ENCODE assay signal across 8 mouse cellular contexts in the genomic region with DNA sequence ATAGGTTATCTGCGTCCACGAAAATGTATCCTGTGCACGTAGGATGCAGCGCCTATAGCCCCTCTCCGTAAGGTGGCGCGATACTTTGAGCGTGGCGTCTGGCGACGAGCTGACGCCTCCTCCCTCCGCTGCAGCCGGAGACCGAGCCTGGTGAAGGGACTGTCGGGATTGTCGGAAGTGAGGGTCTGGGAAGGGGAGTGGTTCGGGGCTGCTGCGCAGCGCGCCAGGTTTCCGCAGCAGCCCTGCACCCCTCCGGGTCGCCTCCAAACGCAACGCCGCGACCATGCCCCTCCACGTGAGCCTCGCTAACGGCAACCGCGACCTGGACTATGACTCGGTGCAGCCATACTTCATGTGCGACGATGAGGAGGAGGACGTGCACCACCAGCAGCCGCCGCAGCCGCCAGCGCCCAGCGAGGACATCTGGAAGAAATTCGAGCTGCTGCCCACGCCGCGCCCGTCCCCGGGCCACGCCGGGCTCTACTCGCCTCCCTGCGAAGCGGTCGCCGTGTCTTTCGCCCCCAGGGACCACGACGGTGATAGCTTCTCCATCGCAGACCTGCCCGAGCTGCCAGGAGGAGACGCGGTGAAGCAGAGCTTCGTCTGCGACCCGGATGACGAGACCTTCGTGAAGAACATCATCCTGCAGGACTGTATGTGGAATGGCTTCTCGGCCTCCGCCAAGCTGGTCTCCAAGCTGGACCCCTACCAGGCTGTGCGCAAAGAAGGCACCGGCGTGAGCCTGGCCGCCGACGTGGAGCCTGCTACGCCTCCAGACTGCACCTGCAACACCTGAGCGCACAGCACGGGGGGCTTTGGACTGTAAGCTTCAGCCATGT. TPM values are rescaled to one million over a fixed set of nuclear protein-coding genes. Genes with fewer than 3 reads are reported as not detected.
A peak's percentile ranks its signal among the peaks of the same experiment; 100 is the strongest.
DNase-seq lines count a peak whose midpoint lies in the region; ATAC-seq and TF ChIP-seq lines count a peak whose summit lies in the region.

TSS of gene Bmyc (plus strand) at position 97 of the 839 bp plus-strand sequence.

- H3K4me3 ChIP-seq in embryonic facial prominence, embryonic 10.5 days, result peak within 1 kb of the TSS; percentile 93
- peak within 1 kb of the TSS; percentile 57 for H3K4me3 ChIP-seq in intestine, postnatal 0 days (ENCODE audit: low read depth, low read length)

- H3K27me3 ChIP-seq in embryonic facial prominence, embryonic 10.5 days (replicated peaks; ENCODE audit: low read depth, poor library complexity, severe bottlenecking), result no peaks in the 10 kb centered on the region
- H3K27me3 ChIP-seq in intestine, postnatal 0 days (replicated peaks; ENCODE audit: control insufficient read depth, insufficient read depth, low read length), result no peaks in the 10 kb centered on the region

- intact Hi-C loops in left cerebral cortex, postnatal 25 days (cut with DNase I), result loop anchor here (5.0 kb wide), 1 partner anchor 275 kb away; the partner anchor contains the start of gene Camsap1

- peak within 1 kb of the TSS; percentile 52 for H3K9ac ChIP-seq in intestine, postnatal 0 days (ENCODE audit: low read depth, low read length)

- peak within 1 kb of the TSS; percentile 89 for H3K27ac ChIP-seq in embryonic facial prominence, embryonic 10.5 days (replicated peaks)
- H3K27ac ChIP-seq in intestine, postnatal 0 days (ENCODE audit: low read depth, low read length), result peak within 1 kb of the TSS; percentile 22; the same call in 1 of the 2 replicates

- WGBS in embryonic facial prominence, embryonic 10.5 days, result under 1% methylated on average over 78 of the region's 78 CpGs
- WGBS in intestine, postnatal 0 days, result under 1% methylated on average over 78 of the region's 78 CpGs

- H3K9me3 ChIP-seq in embryonic facial prominence, embryonic 10.5 days, result no peaks in the 10 kb centered on the region
- H3K9me3 ChIP-seq in intestine, postnatal 0 days (ENCODE audit: control insufficient read depth), result no peaks in the 10 kb centered on the region

- peak; percentile 81 for ATAC-seq in intestine, postnatal 0 days
- peak; percentile 84 for ATAC-seq in megakaryocyte-erythroid progenitor cell, adult 5-6 weeks (replicated peaks; ENCODE audit: low FRiP score, low TSS enrichment, poor library complexity, severe bottlenecking)
- no peak for ATAC-seq in erythroid progenitor cell, adult 5-6 weeks (replicated peaks; ENCODE audit: low FRiP score, poor library complexity, severe bottlenecking)

- DNase-seq in adrenal gland, postnatal 36 days, result peak; percentile 87 to 88
- peak; percentile 90 for DNase-seq in embryonic facial prominence, embryonic 10.5 days (ENCODE audit: low spot score)
- DNase-seq in heart, adult 11 months, result peak; percentile 98
- DNase-seq in left cerebral cortex, postnatal 25 days (ENCODE audit: low spot score in 2 of 2), result peak; percentile 88 to 95
- peak; percentile 85 to 86 for DNase-seq in right cerebral cortex, postnatal 36 days (ENCODE audit: low spot score in 2 of 2)

- peak within 1 kb of the TSS; percentile 91 for H3K4me2 ChIP-seq in intestine, postnatal 0 days (replicated peaks; ENCODE audit: low read depth)

- peaks cover 5% of the 10 kb centered on the region for H3K36me3 ChIP-seq in embryonic facial prominence, embryonic 10.5 days (replicated peaks)
- no peaks in the 10 kb centered on the region for H3K36me3 ChIP-seq in intestine, postnatal 0 days (ENCODE audit: control insufficient read depth, insufficient read depth)

- H3K4me1 ChIP-seq in embryonic facial prominence, embryonic 10.5 days, result peaks cover 31% of the 10 kb centered on the region
- H3K4me1 ChIP-seq in intestine, postnatal 0 days (replicated peaks; ENCODE audit: control insufficient read depth, insufficient read depth, low read length), result 0 out of 2 replicates have a peak, but pooled peaks cover 5% of the 10 kb centered on the region

- peak; percentile 86 for TF ChIP-seq CTCF in intestine, postnatal 0 days (IDR thresholded peaks at IDR 0.05; ENCODE audit: low read depth)

RNA-seq across cellular contexts. Expression of gene Bmyc, which starts in this region (rescaled TPM):
- total RNA-seq in adrenal gland, postnatal 36 days (2021), result 10 to 100 TPM; 43.5 to 45.0 TPM
- 80.3 and 82.0 TPM in 2 replicates for polyA plus RNA-seq in embryonic facial prominence, embryonic 10.5 days (2016; fragmentation: Nextera tagmentation; extraction: Ambion mirVana)
- 34.7 and 35.6 TPM in 2 replicates for polyA plus RNA-seq in intestine, postnatal 0 days (2015; fragmentation: Nextera tagmentation; extraction: Ambion mirVana)
- total RNA-seq in left cerebral cortex, postnatal 25 days (2021), result 10 to 100 TPM; 85.6 to 89.4 TPM
- total RNA-seq in megakaryocyte-erythroid progenitor cell, adult 5-6 weeks (2014; fragmentation: Nextera tagmentation), result 2.8 and 7.9 TPM in 2 replicates
- 2.4 and 2.5 TPM in 2 replicates for total RNA-seq in megakaryocyte-erythroid progenitor cell, adult 5-6 weeks (2017)
- total RNA-seq in erythroid progenitor cell, adult 5-6 weeks (2015; ENCODE audit: low replicate concordance), result 2.5 and 3.2 TPM in 2 replicates
- not detected in 2 replicates for total RNA-seq in erythroid progenitor cell, adult 5-6 weeks (2017; ENCODE audit: low replicate concordance)

Comparison
In these comparisons a context has a peak if more than half of its experiments do, and no peak if none do; other contexts are left out.
1. RNA of gene Bmyc (total RNA-seq): 85.6 to 89.4 TPM in left cerebral cortex, postnatal 25 days and 43.5 to 45.0 TPM in adrenal gland, postnatal 36 days; 2.4 to 7.9 TPM in megakaryocyte-erythroid progenitor cell, adult 5-6 weeks and 2.5 to 3.2 TPM in erythroid progenitor cell, adult 5-6 weeks; every median in the first group is over 4 times any median in the second.
2. Peak in every context shown above with its lines, with median percentiles within 50 percentile points of each other: DNase-seq.